ENCODE assay signal across 12 mouse cellular contexts in the genomic region with DNA sequence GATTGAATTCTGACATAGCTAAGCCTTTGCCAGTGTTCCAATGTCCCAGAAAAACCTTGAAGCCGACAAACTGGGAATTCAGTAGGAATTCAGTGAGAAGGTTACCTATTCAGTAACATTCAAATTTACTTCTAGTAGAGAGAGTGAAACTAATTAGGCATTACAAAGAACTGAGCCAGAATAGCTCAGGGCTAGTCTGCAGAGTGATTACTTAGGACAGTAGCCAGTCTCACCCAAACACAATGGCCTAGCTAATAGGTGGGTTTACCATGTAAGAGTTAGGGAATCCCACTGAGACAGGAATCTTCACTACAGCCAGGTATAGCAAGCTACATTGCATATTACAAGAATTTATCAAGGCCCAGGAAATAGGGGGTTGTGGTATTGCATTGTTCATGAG. TPM values are rescaled to one million over a fixed set of nuclear protein-coding genes. Genes with fewer than 3 reads are reported as not detected.
DNase-seq lines count a peak whose midpoint lies in the region; TF ChIP-seq lines count a peak whose summit lies in the region.
"Not testable (repeated sequence)": the region's sequence is repeated elsewhere in the genome, so short reads cannot be mapped to it uniquely, and the experiment has no call there.
"Had no signal": no experiment of that assay in that cellular context is flagged by ENCODE, and none has a peak within 500 bp of the region (broad histone marks: within the 10 kb centered on the region; RNA-seq: fewer than 3 reads in every experiment).

No protein-coding gene starts in this region.

- H3K36me3 ChIP-seq in kidney, adult 2 months (ENCODE audit: control insufficient read depth, insufficient read depth, low read length): not testable (repeated sequence)

- not testable (repeated sequence) for TF ChIP-seq POLR2A in kidney, adult 2 months (IDR thresholded peaks at IDR 0.05; ENCODE audit: low read depth, low read length)

- not testable (repeated sequence) for H3K4me3 ChIP-seq in kidney, adult 2 months (ENCODE audit: insufficient read depth, low read depth, low read length)

- DNase-seq in ES-CJ7 (ENCODE audit: low read depth, low spot score): peak; percentile 63
- peak; percentile 74 for DNase-seq in R1 (ENCODE audit: low read depth, low spot score)
- peak; percentile 71 for DNase-seq in ZHBTc4 (ENCODE audit: low read depth, low spot score)
- peak; percentile 10 for DNase-seq in kidney, adult 2 months

- H3K27ac ChIP-seq in kidney, adult 2 months (ENCODE audit: insufficient read depth, low read depth, low read length): not testable (repeated sequence)

- H3K27me3 ChIP-seq in kidney, adult 2 months (replicated peaks; ENCODE audit: control insufficient read depth, insufficient read depth, low read length): not testable (repeated sequence)

- peaks cover 11% of the 10 kb centered on the region; the same call in 1 of the 2 replicates for H3K4me1 ChIP-seq in kidney, adult 2 months (ENCODE audit: control insufficient read depth, insufficient read depth, low read length)

- not testable (repeated sequence) for TF ChIP-seq CTCF in kidney, adult 2 months (conservative IDR thresholded peaks at IDR 0.05; ENCODE audit: insufficient read depth, insufficient read length, low read depth, low read length)

- WGBS in kidney, adult 2 months: 30% methylated on average over 1 of the region's 1 CpGs

RNA-seq across cellular contexts. Expression of a gene that starts 22.7 kb away (rescaled TPM):
- not detected in 2 replicates for polyA plus RNA-seq in kidney, adult 2 months (2012; rRNA removed)
- polyA plus RNA-seq: activated CD4-positive, CD25-positive, alpha-beta regulatory T cell, adult 4 months; adrenal gland, adult 2 months; brain, embryonic 14.5 days; C2C12; CD4-positive, CD25-positive, alpha-beta regulatory T cell, adult 4 months; cerebellum, adult 2 months; G1E; Patski had no signal

RNA-seq across cellular contexts. Expression of a gene that starts 29.1 kb away (rescaled TPM):
- not detected in 2 replicates for polyA plus RNA-seq in kidney, adult 2 months (2012; rRNA removed)
- polyA plus RNA-seq: activated CD4-positive, CD25-positive, alpha-beta regulatory T cell, adult 4 months; adrenal gland, adult 2 months; C2C12; CD4-positive, CD25-positive, alpha-beta regulatory T cell, adult 4 months; cerebellum, adult 2 months; G1E; Patski had no signal

RNA-seq across cellular contexts. Expression of a gene that starts 49.1 kb away (rescaled TPM):
- 67.1 and 70.8 TPM in 2 replicates for polyA plus RNA-seq in kidney, adult 2 months (2012; rRNA removed)
- polyA plus RNA-seq: activated CD4-positive, CD25-positive, alpha-beta regulatory T cell, adult 4 months; C2C12; CD4-positive, CD25-positive, alpha-beta regulatory T cell, adult 4 months; cerebellum, adult 2 months; G1E; Patski had no signal

Comparison
In these comparisons a context has a peak if more than half of its experiments do, and no peak if none do; other contexts are left out.
1. DNase-seq: peak in every context shown above with its lines; median percentile 74 in R1; 71 in ZHBTc4; 63 in ES-CJ7; 10 in kidney, adult 2 months.